Mouse (Mus musculus): ENCODE results near the gene Tspyl1.

The Tspyl1 gene

GRCm38 (mm10) chr10:34300368-34300767 lies 18.4 kb downstream of the Tspyl1 start:
- DNase-seq (ENCODE audit: low read depth): no peak

GRCm38 (mm10) chr10:34307070-34307469 lies 25.1 kb downstream of the Tspyl1 start:
- peak; percentile 40 for DNase-seq (ENCODE audit: low read depth)

- DNase-seq (ENCODE audit: low read depth): no peak
These were observed 28.1 kb downstream of the Tspyl1 start for GRCm38 (mm10) chr10:34309915-34310685.

DNA sequence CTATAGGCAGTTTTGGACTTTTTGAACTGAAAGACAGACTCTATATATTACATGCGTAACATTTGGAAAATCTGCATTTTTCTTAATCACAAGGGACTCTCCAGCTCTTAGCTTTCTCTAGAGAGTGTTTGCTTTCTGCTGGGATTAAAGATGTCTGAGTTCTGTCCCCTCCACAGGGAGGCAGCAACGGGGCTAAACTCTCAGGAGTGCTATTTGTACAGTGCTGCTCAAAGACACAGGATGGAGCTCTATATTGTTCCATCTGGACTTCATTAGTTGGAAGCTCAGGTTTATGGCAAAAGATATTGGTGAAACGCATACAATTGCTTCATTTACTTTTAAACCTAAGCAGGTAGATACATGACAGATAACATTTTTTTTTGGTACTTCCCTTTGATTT lies 30.5 kb downstream of the Tspyl1 start:
- no peak for DNase-seq (ENCODE audit: low read depth)

DNA sequence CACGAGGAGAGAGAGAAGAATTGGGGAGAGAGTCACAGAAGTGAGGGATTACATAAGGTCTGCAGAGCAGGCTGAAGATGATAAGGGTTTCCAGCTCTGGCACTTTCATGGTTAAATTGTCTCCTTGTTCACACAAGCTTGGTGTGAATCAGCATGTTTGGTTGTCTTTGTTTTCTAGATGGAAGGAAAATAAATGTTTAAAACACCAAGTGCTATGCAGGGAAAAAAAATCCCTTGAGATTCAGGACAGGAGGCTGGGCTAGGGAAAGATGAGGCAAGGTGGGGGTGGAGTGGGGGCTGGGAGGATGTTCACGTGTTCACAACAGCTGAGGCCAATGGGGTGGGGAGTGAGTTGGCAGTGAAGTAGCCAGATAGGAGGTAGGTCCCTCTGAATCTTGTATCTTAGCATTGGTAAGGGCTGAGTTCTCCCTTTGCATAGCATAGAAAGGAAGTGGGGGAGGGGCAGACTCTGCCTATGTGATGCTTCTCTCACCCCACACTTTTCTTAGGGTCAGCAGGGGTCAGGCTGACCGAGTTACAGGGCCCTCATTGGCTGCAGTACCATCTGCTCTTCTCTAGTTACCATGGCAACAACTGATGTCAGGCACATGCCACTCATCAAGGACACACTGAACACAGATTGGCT lies 34.7 kb downstream of the Tspyl1 start:
- DNase-seq (ENCODE audit: low read depth): no peak

DNA sequence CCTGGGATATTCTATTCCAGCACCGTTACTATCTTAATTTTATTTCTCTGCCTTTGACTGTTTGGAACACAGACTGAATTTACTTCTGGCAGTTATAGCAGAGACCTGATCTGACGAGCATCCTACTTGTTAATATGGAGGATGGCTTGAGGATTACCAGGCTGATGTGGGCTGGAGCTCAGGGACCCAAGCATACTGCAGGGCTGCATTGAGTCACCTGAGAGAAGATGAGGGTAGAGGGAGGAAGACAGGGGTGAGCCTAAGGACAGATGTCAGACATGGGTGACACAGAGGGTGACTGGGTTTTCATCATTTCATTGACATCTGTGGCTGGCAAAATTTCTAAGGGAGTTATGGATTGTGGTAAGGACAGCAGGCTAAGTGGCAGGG lies 35.2 kb downstream of the Tspyl1 start:
- DNase-seq (ENCODE audit: low read depth): no peak

DNA sequence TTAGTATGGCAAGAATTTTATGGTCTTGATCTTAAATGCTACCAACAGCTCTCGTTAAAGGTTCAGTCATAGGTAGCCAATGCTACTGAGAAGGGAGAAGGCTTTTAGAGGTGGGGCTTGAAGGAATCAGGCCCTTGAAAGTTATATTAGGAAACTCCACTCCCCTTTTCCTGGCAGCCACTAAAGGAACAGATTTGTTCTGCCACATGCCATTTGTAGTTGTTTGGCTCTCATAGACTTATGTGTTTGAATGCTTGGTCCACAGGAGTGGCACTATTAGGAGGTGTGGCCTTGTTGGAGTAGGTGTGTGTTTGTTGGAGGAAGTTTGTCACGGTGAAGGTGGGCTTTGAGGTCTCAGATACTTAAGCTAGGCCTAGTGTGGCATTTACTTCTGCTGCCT lies 38.8 kb downstream of the Tspyl1 start:
- no peak for DNase-seq (ENCODE audit: low read depth)

DNA sequence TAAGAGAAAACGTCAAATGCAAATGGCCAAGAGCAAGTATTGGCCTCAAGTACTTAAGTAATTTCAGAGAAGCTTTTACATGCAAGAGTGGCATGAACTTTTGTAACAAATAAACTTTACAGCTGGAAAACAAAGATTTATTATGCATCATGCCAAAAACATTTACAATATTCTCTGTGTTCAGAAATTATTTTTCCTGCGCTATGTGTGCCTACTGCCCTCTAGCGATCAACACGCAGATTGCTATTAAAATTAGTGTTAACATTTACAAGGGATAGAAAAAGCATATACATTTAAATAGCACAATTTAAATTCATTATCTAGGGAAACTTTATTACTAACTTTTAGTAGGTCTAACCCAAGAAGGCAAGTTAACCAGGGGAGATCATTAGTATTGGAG lies 44.7 kb downstream of the Tspyl1 start:
- DNase-seq (ENCODE audit: low read depth): no peak

GRCm38 (mm10) chr10:34327144-34327543 lies 45.2 kb downstream of the Tspyl1 start:
- no peak for DNase-seq (ENCODE audit: low read depth)

DNA sequence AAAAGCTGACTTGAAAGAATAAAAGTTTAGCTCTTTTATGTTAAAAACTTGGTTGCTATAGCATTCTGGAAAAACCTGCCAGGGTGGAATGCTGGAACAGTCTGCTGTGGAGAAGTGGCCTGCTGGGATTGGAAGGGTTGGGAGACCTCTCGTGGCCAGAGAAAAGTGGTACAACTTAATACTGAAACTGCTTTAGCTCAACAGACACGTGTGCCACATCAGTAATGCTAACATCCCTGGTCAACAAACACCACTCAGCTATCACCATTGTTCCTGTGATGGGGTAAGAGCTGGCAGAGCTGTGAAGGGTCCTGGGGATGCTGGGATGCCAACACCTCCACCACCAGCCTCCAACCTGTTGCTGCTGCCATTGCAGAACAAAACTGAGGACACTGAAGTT lies 46.3 kb downstream of the Tspyl1 start:
- peak; percentile 31 for DNase-seq (ENCODE audit: low read depth)

Measured in fibroblast of lung, adult 2 months (primary cell).